Mouse (Mus musculus): ENCODE data around the gene Rgp1. TPM values are rescaled to one million over a fixed set of nuclear protein-coding genes. Genes with fewer than 3 reads are reported as not detected.

The Rgp1 gene
- polyA plus RNA-seq, 1 experiment from 2014 or later: 30.7 TPM

GRCm38 (mm10) chr4:43553891-43554290, 24.6 kb upstream of the Rgp1 start:
- H3K4me3 ChIP-seq (replicated peaks): no peak overlapping the region
- no peaks in the 10 kb centered on the region for H3K9me3 ChIP-seq (replicated peaks)
- peaks cover 86% of the 10 kb centered on the region for H3K36me3 ChIP-seq
- no peak for ATAC-seq (replicated peaks; ENCODE audit: low FRiP score)
- H3K4me1 ChIP-seq: peaks cover 19% of the 10 kb centered on the region
- H3K27me3 ChIP-seq: no peaks in the 10 kb centered on the region
- no peak overlapping the region for H3K27ac ChIP-seq
- no peak overlapping the region for H3K9ac ChIP-seq
- H3K4me2 ChIP-seq: no peak overlapping the region

- peaks cover 66% of the 10 kb centered on the region for H3K36me3 ChIP-seq
Observed at GRCm38 (mm10) chr4:43555926-43556325, 22.6 kb upstream of the Rgp1 start.

GRCm38 (mm10) chr4:43558028-43558630, 20.4 kb upstream of the Rgp1 start:
- no peak for ATAC-seq (replicated peaks; ENCODE audit: low FRiP score)
- Histone ChIP-seq H3K27ac (peak overlapping the region; percentile 100), H3K9ac (peak overlapping the region; percentile 96)

More at GRCm38 (mm10) chr4:43555926-43556325, 22.6 kb upstream of the Rgp1 start:
- no peak for ATAC-seq (replicated peaks; ENCODE audit: low FRiP score)
- no peaks in the 10 kb centered on the region for H3K27me3 ChIP-seq
- H3K9me3 ChIP-seq (replicated peaks): no peaks in the 10 kb centered on the region
- 92% methylated on average over 7 of the region's 7 CpGs for WGBS
- H3K4me3 ChIP-seq (replicated peaks): no peak overlapping the region
- H3K27ac ChIP-seq: no peak overlapping the region
- peaks cover 39% of the 10 kb centered on the region for H3K4me1 ChIP-seq
- no peak overlapping the region for H3K4me2 ChIP-seq
- H3K9ac ChIP-seq: no peak overlapping the region

GRCm38 (mm10) chr4:43558631-43559356, 19.7 kb upstream of the Rgp1 start:
- Histone ChIP-seq H3K4me2 (peak overlapping the region; percentile 85), H3K36me3 (peaks cover 37% of the 10 kb centered on the region), H3K4me3 (replicated peaks) (peak overlapping the region; percentile 90), H3K9ac (peak overlapping the region; percentile 96), H3K4me1 (peaks cover 53% of the 10 kb centered on the region), H3K9me3 (replicated peaks) (no peaks in the 10 kb centered on the region), H3K27ac (peak overlapping the region; percentile 100), H3K27me3 (no peaks in the 10 kb centered on the region)
- WGBS: 18% methylated on average over 13 of the region's 13 CpGs
- peak; percentile 13; the same call in 1 of the 2 replicates for ATAC-seq (replicated peaks; ENCODE audit: low FRiP score)

More at GRCm38 (mm10) chr4:43558028-43558630, 20.4 kb upstream of the Rgp1 start:
- Histone ChIP-seq H3K4me3 (replicated peaks) (peak overlapping the region; percentile 90), H3K27me3 (no peaks in the 10 kb centered on the region), H3K4me2 (peak overlapping the region; percentile 85), H3K9me3 (replicated peaks) (no peaks in the 10 kb centered on the region), H3K4me1 (peaks cover 47% of the 10 kb centered on the region), H3K36me3 (peaks cover 44% of the 10 kb centered on the region)
- WGBS: 33% methylated on average over 5 of the region's 5 CpGs

- Histone ChIP-seq H3K4me2 (peak overlapping the region; percentile 85), H3K27ac (peak overlapping the region; percentile 100), H3K27me3 (no peaks in the 10 kb centered on the region), H3K9ac (peak overlapping the region; percentile 96; the same call in 1 of the 2 replicates), H3K4me1 (peaks cover 58% of the 10 kb centered on the region), H3K9me3 (replicated peaks) (no peaks in the 10 kb centered on the region), H3K4me3 (replicated peaks) (peak overlapping the region; percentile 90), H3K36me3 (peaks cover 30% of the 10 kb centered on the region)
- WGBS: 67% methylated on average over 13 of the region's 13 CpGs
- ATAC-seq (replicated peaks; ENCODE audit: low FRiP score): no peak
Observed at GRCm38 (mm10) chr4:43559519-43560242, 18.8 kb upstream of the Rgp1 start.

GRCm38 (mm10) chr4:43560243-43560611, 18.3 kb upstream of the Rgp1 start:
- H3K4me3 ChIP-seq (replicated peaks): peak overlapping the region; percentile 90
- WGBS: 18% methylated on average over 6 of the region's 6 CpGs
- H3K27ac ChIP-seq: peak overlapping the region; percentile 100; the same call in 1 of the 2 replicates
- no peaks in the 10 kb centered on the region for H3K27me3 ChIP-seq
- H3K9me3 ChIP-seq (replicated peaks): no peaks in the 10 kb centered on the region
- peaks cover 58% of the 10 kb centered on the region for H3K4me1 ChIP-seq
- ATAC-seq (replicated peaks; ENCODE audit: low FRiP score): no peak
- peak overlapping the region; percentile 85 for H3K4me2 ChIP-seq
- H3K36me3 ChIP-seq: peaks cover 30% of the 10 kb centered on the region
- peak overlapping the region; percentile 96; the same call in 1 of the 2 replicates for H3K9ac ChIP-seq

- Histone ChIP-seq H3K9ac (peak overlapping the region; percentile 96), H3K4me2 (peak overlapping the region; percentile 85), H3K4me3 (replicated peaks) (peak overlapping the region; percentile 90), H3K4me1 (peaks cover 58% of the 10 kb centered on the region), H3K27ac (peak overlapping the region; percentile 100), H3K27me3 (no peaks in the 10 kb centered on the region), H3K9me3 (replicated peaks) (no peaks in the 10 kb centered on the region), H3K36me3 (peaks cover 30% of the 10 kb centered on the region)
- ATAC-seq (replicated peaks; ENCODE audit: low FRiP score): no peak
- 12% methylated on average over 2 of the region's 2 CpGs for WGBS
Observed at GRCm38 (mm10) chr4:43560976-43561375, 17.5 kb upstream of the Rgp1 start.

GRCm38 (mm10) chr4:43561436-43561996, 17.0 kb upstream of the Rgp1 start:
- Histone ChIP-seq H3K4me1 (peaks cover 58% of the 10 kb centered on the region), H3K9ac (peak overlapping the region; percentile 96), H3K27ac (peak overlapping the region; percentile 100), H3K4me3 (replicated peaks) (peak overlapping the region; percentile 90), H3K9me3 (replicated peaks) (no peaks in the 10 kb centered on the region), H3K27me3 (no peaks in the 10 kb centered on the region), H3K4me2 (peak overlapping the region; percentile 85), H3K36me3 (peaks cover 30% of the 10 kb centered on the region)
- 2% methylated on average over 16 of the region's 16 CpGs for WGBS
- peak; percentile 9 for ATAC-seq (replicated peaks; ENCODE audit: low FRiP score)

- H3K4me2 ChIP-seq: peak within 1 kb of the TSS; percentile 85
- no peaks in the 10 kb centered on the region for H3K27me3 ChIP-seq
- H3K4me1 ChIP-seq: peaks cover 56% of the 10 kb centered on the region
- no peaks in the 10 kb centered on the region for H3K9me3 ChIP-seq (replicated peaks)
- H3K27ac ChIP-seq: peak within 1 kb of the TSS; percentile 100
- ATAC-seq (replicated peaks; ENCODE audit: low FRiP score): peak; percentile 93
- under 1% methylated on average over 62 of the region's 62 CpGs for WGBS
- peak within 1 kb of the TSS; percentile 90 for H3K4me3 ChIP-seq (replicated peaks)
- peak within 1 kb of the TSS; percentile 96 for H3K9ac ChIP-seq
- peaks cover 30% of the 10 kb centered on the region for H3K36me3 ChIP-seq
Observed at GRCm38 (mm10) chr4:43561997-43562768, 16.3 kb upstream of the Rgp1 start, which contains the start of the genes Creb3 and Tln1. Gene Creb3 (plus strand): TSS chr4:43562332. Gene Tln1 (minus strand): TSS chr4:43562691.

GRCm38 (mm10) chr4:43562769-43563600, 15.5 kb upstream of the Rgp1 start:
- ATAC-seq (replicated peaks; ENCODE audit: low FRiP score): 0 out of 2 replicates have a peak, but pooled peaks have one; percentile 1
- peak overlapping the region; percentile 90 for H3K4me3 ChIP-seq (replicated peaks)
- H3K9me3 ChIP-seq (replicated peaks): no peaks in the 10 kb centered on the region
- peaks cover 48% of the 10 kb centered on the region for H3K4me1 ChIP-seq
- H3K4me2 ChIP-seq: peak overlapping the region; percentile 85
- peaks cover 35% of the 10 kb centered on the region for H3K36me3 ChIP-seq
- H3K27me3 ChIP-seq: no peaks in the 10 kb centered on the region
- WGBS: 2% methylated on average over 22 of the region's 22 CpGs
- peak overlapping the region; percentile 96 for H3K9ac ChIP-seq
- peak overlapping the region; percentile 100 for H3K27ac ChIP-seq

Measured in kidney, embryonic 15.5 days (tissue).